Mouse (Mus musculus) liver, embryonic 16.5 days (tissue): ENCODE measurements around the gene Nisch. TPM values are rescaled to one million over a fixed set of nuclear protein-coding genes. Genes with fewer than 3 reads are reported as not detected.

Experiments
- ATAC-seq: fragments of 200-750 bp; cut with Nextera tagmentation; 2 replicates; pipeline ENCODE4 v1.8.0; 2017; ENCODE audit warnings: low read depth, mild to moderate bottlenecking, moderate number of reproducible peaks, moderate library complexity
- H3K27ac ChIP-seq: fragments of 300-500 bp; sonication (generic); 2 replicates; pipeline ENCODE4 v1.5.1; 2014; ENCODE audit warnings: mild to moderate bottlenecking, low read length
- H3K27me3 ChIP-seq: fragments of 300-500 bp; sonication (generic); 2 replicates; pipeline ENCODE4 v1.6.1; 2014; ENCODE audit warnings: low read depth, low read length, mixed read lengths; ENCODE audit not compliant: control insufficient read depth, insufficient read depth
- H3K36me3 ChIP-seq: fragments of 300-500 bp; sonication (generic); 2 replicates; pipeline ENCODE4 v1.6.1; 2014; ENCODE audit warnings: mild to moderate bottlenecking; ENCODE audit not compliant: control insufficient read depth, insufficient read depth
- H3K4me1 ChIP-seq: fragments of 300-500 bp; sonication (generic); 2 replicates; pipeline ENCODE4 v1.6.1; 2014; ENCODE audit warnings: low read depth, low read length, mixed read lengths; ENCODE audit not compliant: control insufficient read depth
- H3K4me2 ChIP-seq: fragments of 300-500 bp; sonication (generic); 2 replicates; pipeline ENCODE4 v1.6.1; 2014; ENCODE audit warnings: low read depth, low read length, mixed read lengths
- H3K4me3 ChIP-seq: fragments of 300-500 bp; sonication (generic); 2 replicates; pipeline ENCODE4 v1.5.1; 2014; ENCODE audit warnings: low read depth, mild to moderate bottlenecking, low read length
- H3K9ac ChIP-seq: fragments of 300-500 bp; sonication (generic); 2 replicates; pipeline ENCODE4 v1.6.1; 2014; ENCODE audit warnings: low read depth, low read length
- H3K9me3 ChIP-seq: fragments of 300-500 bp; sonication (generic); replicated peaks from 2 replicates; pipeline ENCODE4 v1.6.1; 2016; ENCODE audit warnings: low read length; ENCODE audit not compliant: control insufficient read depth
- WGBS: fragments of 180-500 bp; shearing (Covaris S2); extraction: QIAGEN DNeasy Blood & Tissue Kit; methylation state at CpG from one replicate; pipeline ENCODE4 v1.1.7; 2014; ENCODE audit not compliant: insufficient replicate concordance; 5-methylcytosine and 5-hydroxymethylcytosine counted together
- polyA plus RNA-seq: library from polyadenylated mRNA; unstranded; fragments of >200 nt; fragmentation: Nextera tagmentation; extraction: Ambion mirVana; gene quantifications from 2 replicates; pipeline ENCODE4 v1.2.1, GENCODE M21; 2015

Gene Nisch
- polyA plus RNA-seq, 1 experiment from 2014 or later: 112 TPM

- Histone ChIP-seq H3K4me3 (no peak overlapping the region), H3K9ac (no peak overlapping the region), H3K4me1 (peaks cover 14% of the 10 kb centered on the region), H3K27me3 (no peaks in the 10 kb centered on the region), H3K27ac (no peak overlapping the region), H3K4me2 (no peak overlapping the region), H3K36me3 (peaks cover 2% of the 10 kb centered on the region; the same call in 1 of the 2 replicates), H3K9me3 (no peaks in the 10 kb centered on the region)
- WGBS: 73% methylated on average over 6 of the region's 6 CpGs
- no peak for ATAC-seq
These were observed 31.6 kb upstream of the Nisch start for GRCm38 (mm10) chr14:31248396-31248795.

GRCm38 (mm10) chr14:31245946-31246345 lies 29.2 kb upstream of the Nisch start:
- H3K27ac ChIP-seq: no peak overlapping the region
- H3K4me3 ChIP-seq: no peak overlapping the region
- peaks cover 6% of the 10 kb centered on the region for H3K4me1 ChIP-seq
- no peaks in the 10 kb centered on the region for H3K27me3 ChIP-seq
- ATAC-seq: no peak
- no peaks in the 10 kb centered on the region for H3K36me3 ChIP-seq
- 84% methylated on average over 1 of the region's 1 CpGs for WGBS
- no peaks in the 10 kb centered on the region for H3K9me3 ChIP-seq
- H3K9ac ChIP-seq: no peak overlapping the region
- H3K4me2 ChIP-seq: no peak overlapping the region

GRCm38 (mm10) chr14:31244777-31245176 lies 28.0 kb upstream of the Nisch start:
- ATAC-seq: no peak
- Histone ChIP-seq H3K4me1 (peaks cover under 1% of the 10 kb centered on the region), H3K4me3 (no peak overlapping the region), H3K36me3 (no peaks in the 10 kb centered on the region), H3K27me3 (no peaks in the 10 kb centered on the region), H3K9me3 (no peaks in the 10 kb centered on the region), H3K4me2 (no peak overlapping the region), H3K27ac (no peak overlapping the region), H3K9ac (no peak overlapping the region)
- 12% methylated on average over 1 of the region's 1 CpGs for WGBS

GRCm38 (mm10) chr14:31240528-31240927 lies 23.8 kb upstream of the Nisch start:
- no peak for ATAC-seq
- no peak overlapping the region for H3K4me2 ChIP-seq
- no peaks in the 10 kb centered on the region for H3K36me3 ChIP-seq
- no peak overlapping the region for H3K4me3 ChIP-seq
- no peaks in the 10 kb centered on the region for H3K4me1 ChIP-seq
- no peak overlapping the region for H3K9ac ChIP-seq
- no peak overlapping the region for H3K27ac ChIP-seq
- no peaks in the 10 kb centered on the region for H3K27me3 ChIP-seq
- H3K9me3 ChIP-seq: no peaks in the 10 kb centered on the region
- WGBS: 72% methylated on average over 3 of the region's 3 CpGs

- ATAC-seq: no peak
- H3K27me3 ChIP-seq: no peaks in the 10 kb centered on the region
- no peak overlapping the region for H3K9ac ChIP-seq
- peaks cover 2% of the 10 kb centered on the region; the same call in 1 of the 2 replicates for H3K4me1 ChIP-seq
- no peak overlapping the region for H3K27ac ChIP-seq
- H3K9me3 ChIP-seq: no peaks in the 10 kb centered on the region
- H3K4me2 ChIP-seq: no peak overlapping the region
- no peak overlapping the region for H3K4me3 ChIP-seq
- H3K36me3 ChIP-seq: no peaks in the 10 kb centered on the region
- 71% methylated on average over 7 of the region's 7 CpGs for WGBS
These were observed 20.5 kb upstream of the Nisch start for GRCm38 (mm10) chr14:31237101-31237882.

GRCm38 (mm10) chr14:31233996-31234591 lies 17.3 kb upstream of the Nisch start:
- Histone ChIP-seq H3K27ac (no peak overlapping the region), H3K4me1 (peaks cover 2% of the 10 kb centered on the region; the same call in 1 of the 2 replicates), H3K9ac (no peak overlapping the region), H3K9me3 (no peaks in the 10 kb centered on the region), H3K4me2 (no peak overlapping the region), H3K4me3 (no peak overlapping the region), H3K27me3 (0 out of 2 replicates have a peak, but pooled peaks cover 5% of the 10 kb centered on the region), H3K36me3 (no peaks in the 10 kb centered on the region)
- WGBS: 9% methylated on average over 11 of the region's 11 CpGs
- peak; percentile 37; the same call in 1 of the 2 replicates for ATAC-seq

GRCm38 (mm10) chr14:31233070-31233995 lies 16.6 kb upstream of the Nisch start:
- H3K9ac ChIP-seq: no peak overlapping the region
- ATAC-seq: peak; percentile 61
- H3K4me2 ChIP-seq: no peak overlapping the region
- no peak overlapping the region for H3K4me3 ChIP-seq
- 0 out of 2 replicates have a peak, but pooled peaks cover 5% of the 10 kb centered on the region for H3K27me3 ChIP-seq
- H3K27ac ChIP-seq: no peak overlapping the region
- no peaks in the 10 kb centered on the region for H3K36me3 ChIP-seq
- 51% methylated on average over 14 of the region's 14 CpGs for WGBS
- H3K9me3 ChIP-seq: no peaks in the 10 kb centered on the region
- H3K4me1 ChIP-seq: peaks cover 2% of the 10 kb centered on the region

- H3K4me3 ChIP-seq: no peak overlapping the region
- 0 out of 2 replicates have a peak, but pooled peaks cover 5% of the 10 kb centered on the region for H3K27me3 ChIP-seq
- H3K4me1 ChIP-seq: peaks cover 2% of the 10 kb centered on the region
- no peaks in the 10 kb centered on the region for H3K36me3 ChIP-seq
- H3K9me3 ChIP-seq: no peaks in the 10 kb centered on the region
- no peak overlapping the region for H3K4me2 ChIP-seq
- H3K27ac ChIP-seq: no peak overlapping the region
- WGBS: 61% methylated on average over 13 of the region's 13 CpGs
- ATAC-seq: no peak
- no peak overlapping the region for H3K9ac ChIP-seq
These were observed 15.8 kb upstream of the Nisch start for GRCm38 (mm10) chr14:31232404-31233069.
